Mouse (Mus musculus) R1 (cell line): ENCODE measurements at regions not wholly inside any gene's neighbourhood (a gene's known extent, or its start where the extent isn't known, plus 50 kb on each side); places are given as distances from the start of the nearest gene placed in this dataset.

Experiments
- DNase-seq: peaks from one replicate; pipeline ENCODE4 v3.0.0-alpha.2; 2018; ENCODE audit warnings: low read depth, low spot score

- no peak for DNase-seq
Measured at GRCm38 (mm10) chr5:91826636-91827035, 136.2 kb downstream of the Rchy1 start.

GRCm38 (mm10) chr5:91822844-91823576, 139.9 kb downstream of the Rchy1 start:
- DNase-seq, result no peak

GRCm38 (mm10) chr5:91818800-91819199, 144.1 kb downstream of the Rchy1 start:
- no peak for DNase-seq

GRCm38 (mm10) chr5:91818195-91818594, 144.7 kb downstream of the Rchy1 start:
- peak; percentile 9 for DNase-seq

DNA sequence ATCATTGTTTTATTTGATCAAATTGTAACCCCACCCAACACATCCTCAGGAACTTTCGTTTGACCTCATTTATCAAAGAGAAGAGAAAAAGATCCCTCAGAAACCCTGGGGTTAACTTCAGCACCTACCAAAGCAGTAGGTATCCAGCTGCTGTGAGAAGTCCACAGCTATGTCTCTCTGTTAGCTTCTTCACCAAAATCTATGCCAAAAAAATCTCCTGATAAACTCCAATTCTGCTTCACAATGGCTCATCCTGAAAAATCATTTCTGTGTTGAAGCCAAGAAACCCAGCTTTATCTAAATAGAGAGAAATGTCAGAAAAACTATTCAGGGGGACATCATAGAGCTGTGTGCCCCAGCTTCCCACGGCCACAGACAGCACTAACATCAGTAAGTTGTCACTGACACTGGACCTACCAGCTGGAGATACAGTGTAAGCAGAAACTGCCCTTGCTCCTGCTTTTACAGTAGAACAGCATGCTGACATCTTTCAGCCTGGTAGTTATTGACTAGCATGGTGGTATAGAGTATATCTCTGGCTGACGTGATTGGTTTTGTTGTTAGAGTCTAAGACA, 146.4 kb downstream of the Rchy1 start:
- DNase-seq, result no peak

DNA sequence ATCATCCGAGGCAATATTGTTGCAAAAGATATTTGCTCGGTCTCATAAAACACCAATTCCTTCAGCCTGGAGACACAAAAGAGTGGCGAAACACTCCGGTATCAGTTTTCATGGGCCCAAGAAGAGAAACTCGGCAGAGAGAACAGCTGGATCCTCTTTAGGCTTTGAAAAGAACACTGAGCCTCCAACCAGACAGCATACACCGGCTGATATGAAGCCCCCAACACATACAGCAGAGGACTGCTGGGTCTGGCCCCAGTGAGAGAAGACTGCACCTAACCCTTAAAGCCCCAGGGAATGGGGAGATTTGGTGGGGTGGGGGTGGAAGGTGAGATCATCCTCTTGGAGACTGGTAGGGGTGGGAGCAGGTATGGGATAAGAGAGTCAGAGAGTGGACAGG, 147.9 kb downstream of the Rchy1 start:
- DNase-seq, result no peak

DNA sequence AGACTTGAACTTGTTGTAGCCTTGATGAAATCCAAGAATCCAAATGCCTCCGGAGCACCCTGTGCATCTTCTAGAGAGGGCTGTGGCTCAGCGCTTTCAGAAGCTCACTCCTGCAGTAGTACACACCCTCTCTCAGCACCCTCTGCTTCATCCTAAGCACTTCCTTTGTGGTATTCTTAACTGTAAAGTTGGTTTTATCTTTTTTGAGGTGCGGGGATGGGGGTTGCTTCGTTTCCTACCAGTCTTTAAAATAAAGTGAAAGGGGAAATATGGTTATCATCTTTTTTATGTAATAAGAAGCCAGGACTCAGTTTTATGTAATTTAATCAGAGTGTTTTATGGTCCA, 148.5 kb downstream of the Rchy1 start:
- no peak for DNase-seq

DNA sequence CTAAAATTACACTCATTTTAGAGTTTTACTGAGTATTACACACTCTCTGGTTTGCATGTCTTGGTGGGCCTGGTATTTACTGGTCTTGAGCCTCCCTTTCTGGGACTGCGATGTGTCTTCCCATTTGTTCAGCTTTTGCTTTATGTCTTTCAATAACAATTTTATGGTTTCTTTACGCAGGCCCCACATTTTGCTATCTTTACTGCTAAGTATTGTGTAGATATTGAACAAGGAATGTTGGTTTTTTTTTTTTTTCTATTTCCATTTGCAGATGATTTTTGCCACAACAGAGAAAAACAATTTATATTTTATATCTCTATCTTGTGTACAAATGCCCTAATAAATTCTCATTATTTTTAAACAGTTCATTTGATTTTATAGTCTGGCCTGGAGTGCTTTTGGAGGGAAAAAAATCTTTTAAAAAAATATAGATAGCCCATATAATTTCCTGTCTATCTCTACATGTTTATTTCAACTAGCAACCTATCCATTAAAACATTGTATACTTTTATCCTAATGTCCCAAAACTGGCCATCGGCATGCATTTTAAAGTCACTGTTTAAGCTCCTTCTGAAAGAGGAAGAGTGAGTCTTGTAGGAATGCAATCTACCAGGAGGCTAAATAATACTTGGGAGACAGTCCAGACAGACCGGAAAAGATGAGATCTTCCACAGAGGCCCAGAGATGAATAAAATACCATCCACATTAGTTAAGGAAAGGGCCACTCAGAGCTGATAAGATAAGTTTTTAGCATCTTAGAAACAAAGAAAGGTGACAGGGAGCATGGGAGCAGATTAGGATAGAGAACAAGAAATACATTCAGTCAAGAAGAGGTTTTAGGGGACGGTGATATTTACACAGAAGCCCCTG, 149.1 kb downstream of the Rchy1 start:
- no peak for DNase-seq

DNA sequence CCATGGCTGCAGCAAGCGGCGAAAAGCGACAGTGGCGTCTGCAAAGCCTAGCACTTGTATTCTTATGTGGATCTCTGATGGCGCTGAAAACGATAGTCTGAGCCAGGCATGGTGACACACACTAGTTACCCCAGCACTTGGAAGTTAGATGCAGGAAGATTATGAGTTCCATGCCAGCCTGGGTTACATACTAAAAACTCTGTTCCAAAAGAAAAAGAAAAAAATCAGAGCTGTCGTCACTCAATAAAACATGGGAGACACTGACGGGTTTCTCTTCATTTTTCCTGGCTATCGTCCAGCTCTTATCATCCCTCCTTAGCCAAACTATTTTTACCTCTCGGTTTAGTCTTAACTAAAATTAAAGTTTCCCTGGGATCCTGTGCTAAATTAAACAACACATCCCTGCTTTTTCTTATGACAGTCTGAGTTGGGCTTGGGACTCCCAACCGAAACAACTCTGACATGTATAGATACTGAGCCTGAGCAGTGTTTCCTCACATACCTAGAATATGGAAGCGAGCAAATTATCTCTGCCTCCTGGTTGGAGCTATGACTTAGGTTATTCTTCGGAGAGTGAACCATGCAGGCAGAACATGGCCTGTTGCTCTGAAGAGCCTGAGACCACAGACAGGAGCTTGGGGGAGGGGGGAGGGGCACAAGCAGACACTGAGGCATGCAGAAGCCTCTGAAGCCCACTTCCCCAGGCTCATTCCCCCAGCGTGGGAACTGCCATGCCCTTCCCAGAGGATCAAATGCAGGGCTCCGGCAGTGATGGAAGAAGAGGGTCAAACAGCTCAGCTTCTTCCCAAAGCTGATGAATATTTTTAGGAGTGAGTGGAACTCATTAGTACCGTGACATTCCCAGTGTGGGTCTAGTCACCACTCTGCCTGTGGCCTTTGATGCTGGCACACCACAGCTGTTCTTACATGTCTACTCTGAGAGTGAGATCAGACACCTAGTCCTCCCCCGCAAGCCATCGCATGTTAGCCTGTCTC, 155.5 kb downstream of the Rchy1 start:
- no peak for DNase-seq

GRCm38 (mm10) chr5:91801297-91801980, 161.4 kb downstream of the Rchy1 start:
- DNase-seq, result no peak

GRCm38 (mm10) chr5:91797362-91797761, 165.5 kb downstream of the Rchy1 start:
- DNase-seq, result no peak

- no peak for DNase-seq
Measured at GRCm38 (mm10) chr5:91792732-91793131, 170.1 kb downstream of the Rchy1 start.

DNA sequence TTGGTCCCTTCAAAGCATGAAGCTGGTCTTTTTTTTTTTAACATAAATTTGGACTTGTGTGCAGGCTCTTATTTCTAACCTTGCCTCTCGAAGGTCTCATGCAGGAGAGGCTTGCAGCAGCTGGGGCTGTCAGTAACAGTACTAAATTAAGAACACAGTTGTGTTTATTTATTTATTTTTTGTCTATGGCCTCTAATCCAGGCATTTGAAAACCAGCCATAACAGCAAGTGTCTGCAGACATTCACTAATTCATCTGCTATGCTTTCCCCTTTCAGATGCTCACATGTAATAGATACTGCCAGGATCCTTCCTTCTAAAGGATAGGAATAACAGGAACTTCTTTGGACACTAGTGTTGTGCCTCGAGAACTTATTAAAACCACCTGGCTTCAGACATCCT, 172.5 kb downstream of the Rchy1 start:
- no peak for DNase-seq

GRCm38 (mm10) chr5:91783966-91784365, 178.9 kb downstream of the Rchy1 start:
- DNase-seq, result peak; percentile 78

DNA sequence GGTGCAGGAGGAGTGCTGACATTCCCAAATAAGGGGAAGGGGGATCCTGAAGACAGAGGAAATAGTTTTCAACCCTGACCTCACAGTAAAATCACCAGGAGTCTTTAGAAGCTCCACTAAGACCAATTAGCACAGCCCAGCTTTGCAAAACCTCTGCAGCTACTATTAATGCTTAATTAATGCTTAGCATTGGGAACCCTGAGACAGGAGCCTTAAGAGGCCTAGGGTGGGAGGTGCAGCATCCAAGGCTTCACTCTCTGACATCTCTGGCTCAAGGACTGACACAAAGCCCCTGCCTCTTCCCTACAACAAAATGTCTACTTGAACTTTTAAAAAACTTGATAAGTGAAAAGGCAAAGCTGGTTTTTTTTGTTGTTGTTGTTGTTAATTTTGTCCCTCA, 185.9 kb downstream of the Rchy1 start:
- DNase-seq, result no peak

GRCm38 (mm10) chr5:91774065-91774464, 188.8 kb downstream of the Rchy1 start:
- no peak for DNase-seq

DNA sequence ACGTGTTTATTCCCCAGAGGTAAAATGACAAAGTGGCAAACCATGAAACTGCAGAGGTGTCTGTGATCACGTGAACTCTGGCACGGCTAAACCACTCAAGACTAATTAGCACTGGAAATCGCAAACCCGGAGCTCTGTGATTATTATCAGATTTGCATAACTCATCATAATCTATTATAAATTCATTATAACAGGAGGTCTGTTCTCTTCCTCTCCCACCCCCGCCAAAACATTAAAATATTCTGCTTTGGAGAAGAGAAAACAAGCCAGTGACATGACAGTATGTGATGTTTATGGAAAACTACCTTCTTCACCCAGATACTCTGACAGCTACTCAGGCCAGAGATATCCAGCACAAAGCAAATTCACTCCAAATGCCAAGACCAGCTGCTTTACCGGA, 195.0 kb downstream of the Rchy1 start:
- no peak for DNase-seq

DNA sequence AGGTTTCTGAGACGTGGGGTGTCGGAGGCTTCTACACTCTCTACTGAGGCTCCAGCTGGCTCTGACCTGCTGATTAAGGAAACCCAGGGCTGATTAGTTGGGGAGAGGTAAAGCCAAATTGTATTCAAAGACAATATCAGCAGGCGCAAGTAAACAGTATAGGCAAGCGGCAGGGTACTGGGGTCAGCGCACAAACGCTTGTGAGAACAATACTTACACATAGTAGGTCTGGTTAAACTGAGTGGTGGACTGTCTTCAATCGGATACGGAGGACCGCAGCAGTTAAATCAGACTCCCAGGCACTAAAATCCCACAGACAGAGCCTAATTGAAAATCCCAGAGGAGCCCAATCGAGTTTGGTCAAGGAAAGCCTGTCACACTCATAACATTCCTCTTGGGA, 195.8 kb downstream of the Rchy1 start:
- DNase-seq, result no peak

DNA sequence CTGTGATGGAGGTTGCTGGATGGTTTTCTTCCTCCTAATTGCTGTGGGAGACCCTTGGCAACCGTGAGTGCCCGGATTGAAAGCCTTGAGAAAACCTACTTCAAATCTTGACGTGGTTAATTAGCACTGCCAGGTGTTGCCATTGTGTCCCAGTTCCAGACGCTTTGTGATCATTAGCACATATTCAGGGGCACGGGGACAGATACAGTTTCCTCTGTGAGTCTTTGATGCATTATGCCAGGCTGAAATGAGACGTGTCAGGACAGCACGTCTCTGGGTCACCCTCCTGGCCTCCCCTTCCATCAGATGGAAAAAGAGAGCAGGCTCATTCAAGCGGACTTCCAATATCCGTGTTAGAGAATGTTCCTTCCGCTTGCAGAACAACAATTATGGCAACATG, 198.2 kb downstream of the Rchy1 start:
- DNase-seq, result no peak

DNA sequence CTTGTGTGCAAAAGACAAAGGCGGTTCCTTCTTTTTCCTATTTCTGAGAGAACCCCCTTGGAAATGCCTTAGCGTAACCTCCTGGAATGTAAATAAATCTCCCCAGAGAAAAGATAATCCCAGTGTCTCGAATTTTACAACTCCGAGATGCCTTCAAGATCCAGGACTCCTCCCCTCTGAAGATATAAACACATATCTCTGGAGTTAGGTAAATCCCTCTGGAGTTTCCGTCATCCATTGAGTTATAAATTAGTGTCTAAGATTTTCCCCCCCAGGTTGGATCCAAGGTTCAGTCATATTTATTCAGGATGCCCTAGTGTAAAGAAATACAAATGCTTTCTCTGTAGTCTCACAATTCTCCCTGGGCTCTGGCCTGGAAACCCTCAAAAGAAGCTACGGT, 200.3 kb downstream of the Rchy1 start:
- DNase-seq, result no peak

GRCm38 (mm10) chr5:91755958-91756357, 206.9 kb downstream of the Rchy1 start:
- no peak for DNase-seq
